ENCODE assay signal across 8 mouse cellular contexts in genomic region chr6:86497071-86497815, GRCm38 (mm10). TPM values are rescaled to one million over a fixed set of nuclear protein-coding genes. Genes with fewer than 3 reads are reported as not detected.
DNase-seq lines count a peak whose midpoint lies in the region; ATAC-seq and TF ChIP-seq lines count a peak whose summit lies in the region.

No protein-coding gene starts in this region.

- no peak for TF ChIP-seq POLR2A in testis, adult 2 months (IDR thresholded peaks at IDR 0.05; ENCODE audit: control insufficient read depth, low read depth, low read length)

- TF ChIP-seq EP300 in lung, postnatal 0 days (IDR thresholded peaks at IDR 0.05): no peak

- no peaks in the 10 kb centered on the region for H3K36me3 ChIP-seq in lung, postnatal 0 days (ENCODE audit: insufficient read depth, low read length)
- no peaks in the 10 kb centered on the region for H3K36me3 ChIP-seq in testis, adult 2 months (ENCODE audit: control insufficient read depth, insufficient read depth, low read length)

- H3K27ac ChIP-seq in lung, postnatal 0 days (ENCODE audit: low read length): peak overlapping the region; percentile 83
- H3K27ac ChIP-seq in testis, adult 2 months (ENCODE audit: control insufficient read depth, insufficient read depth, low read depth, low read length): peak overlapping the region; percentile 79

- peak; percentile 79 for ATAC-seq in lung, postnatal 0 days

- peaks cover 18% of the 10 kb centered on the region; the same call in 1 of the 2 replicates for H3K4me1 ChIP-seq in lung, postnatal 0 days (ENCODE audit: insufficient read depth, low read depth, low read length)
- H3K4me1 ChIP-seq in testis, adult 2 months (ENCODE audit: control insufficient read depth, insufficient read depth, low read length): peaks cover 3% of the 10 kb centered on the region

- H3K27me3 ChIP-seq in lung, postnatal 0 days (replicated peaks; ENCODE audit: insufficient read depth, low read length): no peaks in the 10 kb centered on the region
- H3K27me3 ChIP-seq in testis, adult 2 months (ENCODE audit: control insufficient read depth, insufficient read depth, low read length): no peaks in the 10 kb centered on the region

- H3K4me2 ChIP-seq in lung, postnatal 0 days (replicated peaks; ENCODE audit: low read depth, low read length): peak overlapping the region; percentile 60

- peak; percentile 22 for DNase-seq in thymus, postnatal 0 days (ENCODE audit: low spot score)
- no peak for DNase-seq in thymus, postnatal 14 days
- peak; percentile 51 to 63 for DNase-seq in heart, adult 18-20 months
- DNase-seq in kidney, adult 8-10 months: peak; percentile 51 to 65
- DNase-seq in lung, postnatal 0 days (ENCODE audit: low spot score): peak; percentile 83
- no peak for DNase-seq in spleen, postnatal 36 days (ENCODE audit: low spot score in 2 of 2)
- no peak for DNase-seq in cerebellum, postnatal 36 days

- H3K4me3 ChIP-seq in lung, postnatal 0 days (ENCODE audit: low read depth, low read length): peak overlapping the region; percentile 33
- H3K4me3 ChIP-seq in testis, adult 2 months (ENCODE audit: control insufficient read depth, low read depth, low read length): peak overlapping the region; percentile 55

- H3K9me3 ChIP-seq in lung, postnatal 0 days (ENCODE audit: low read length): no peaks in the 10 kb centered on the region

- H3K9ac ChIP-seq in lung, postnatal 0 days (replicated peaks; ENCODE audit: low read depth): peak overlapping the region; percentile 60

- TF ChIP-seq CTCF in lung, postnatal 0 days (IDR thresholded peaks at IDR 0.05): peak; percentile 50
- TF ChIP-seq CTCF in testis, adult 2 months (IDR thresholded peaks at IDR 0.05; ENCODE audit: control insufficient read depth, insufficient read depth, insufficient replicate concordance, low read depth, low read length): no peak

- 9% methylated on average over 13 of the region's 13 CpGs for WGBS in lung, postnatal 0 days

RNA-seq across cellular contexts. Expression of gene Pcbp1, which starts 28.9 kb away (rescaled TPM):
- 466 and 487 TPM in 2 replicates for polyA plus RNA-seq in thymus, postnatal 0 days (2015; fragmentation: Nextera tagmentation; extraction: Ambion mirVana)
- total RNA-seq in heart, adult 18-20 months (2021): 100 to 1,000 TPM; 142 to 150 TPM
- 317 and 353 TPM in 2 replicates for polyA plus RNA-seq in lung, postnatal 0 days (2015; fragmentation: Nextera tagmentation; extraction: Ambion mirVana)
- 91.6 and 99.3 TPM in 2 replicates for polyA plus RNA-seq in testis, adult 2 months (2012; rRNA removed)

RNA-seq across cellular contexts. Expression of gene C87436, which starts 59.1 kb away (rescaled TPM):
- 29.8 and 30.8 TPM in 2 replicates for polyA plus RNA-seq in thymus, postnatal 0 days (2015; fragmentation: Nextera tagmentation; extraction: Ambion mirVana)
- 10 to 100 TPM in 1 of 2 experiments, 1 to 10 TPM in 1; 8.4 to 10.4 TPM for total RNA-seq in heart, adult 18-20 months (2021)
- polyA plus RNA-seq in lung, postnatal 0 days (2015; fragmentation: Nextera tagmentation; extraction: Ambion mirVana): 23.3 and 23.5 TPM in 2 replicates
- 77.1 and 82.3 TPM in 2 replicates for polyA plus RNA-seq in testis, adult 2 months (2012; rRNA removed)

Comparison
In these comparisons a context has a peak if more than half of its experiments do, and no peak if none do; other contexts are left out.
1. DNase-seq: peak in thymus, postnatal 0 days (single experiment), heart, adult 18-20 months (2 of 2), kidney, adult 8-10 months (2 of 2) and lung, postnatal 0 days (single experiment); none in thymus, postnatal 14 days (single experiment), spleen, postnatal 36 days (0 of 2) and cerebellum, postnatal 36 days (0 of 2).